Mouse (Mus musculus): ENCODE data around the gene Swt1.
"Not testable (repeated sequence)": the region's sequence is repeated elsewhere in the genome, so short reads cannot be mapped to it uniquely, and the experiment has no call there.

The Swt1 gene

GRCm38 (mm10) chr1:151366944-151367605, 61.2 kb downstream of the Swt1 start:
- DNase-seq: no peak

- no peak for DNase-seq
Observed at GRCm38 (mm10) chr1:151359374-151359773, 68.9 kb downstream of the Swt1 start.

- no peak for DNase-seq
Observed at GRCm38 (mm10) chr1:151355994-151356393, 72.3 kb downstream of the Swt1 start.

DNA sequence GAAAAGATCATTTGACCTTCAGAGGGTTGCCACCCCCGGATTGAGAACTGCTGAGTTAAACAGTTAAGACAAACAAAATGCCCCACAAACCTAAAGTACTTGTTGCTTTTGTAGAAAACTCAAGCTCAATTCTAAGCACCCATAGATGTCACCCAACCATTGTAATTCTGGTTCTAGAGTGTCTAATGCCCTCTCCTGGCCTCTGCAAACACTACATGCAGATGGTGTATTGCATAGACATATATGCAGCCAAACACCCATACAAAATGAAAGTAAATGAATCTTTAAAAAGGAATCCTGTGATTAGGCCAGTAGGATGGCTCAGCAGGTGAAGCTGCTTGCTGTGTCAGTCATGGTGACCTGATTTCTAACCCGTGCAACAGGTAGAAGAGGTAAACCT, 75.3 kb downstream of the Swt1 start:
- DNase-seq: peak; percentile 47

- DNase-seq: not testable (repeated sequence)
Observed at GRCm38 (mm10) chr1:151348293-151348692, 80.0 kb downstream of the Swt1 start.

DNA sequence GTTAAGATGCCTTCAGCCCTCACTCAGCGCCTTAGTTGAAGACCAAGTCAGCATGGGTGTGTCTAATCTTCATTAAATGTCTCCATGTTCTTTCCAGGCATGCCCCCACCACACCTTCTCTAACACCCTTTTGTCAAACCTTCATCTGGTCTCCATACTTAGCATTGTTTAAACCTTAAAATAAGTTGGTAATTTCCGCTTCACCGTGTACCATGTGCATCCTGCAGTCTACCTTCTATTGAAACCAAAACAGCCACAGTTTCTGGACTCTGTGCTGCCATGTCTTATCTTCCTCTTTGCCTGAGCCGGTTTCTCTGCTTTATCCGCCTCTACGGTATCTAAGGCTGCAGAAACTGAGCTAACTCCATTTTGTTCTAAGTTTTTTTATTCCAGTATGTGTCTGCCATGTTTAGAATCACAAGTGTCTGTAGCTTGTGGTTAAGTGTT, 81.6 kb downstream of the Swt1 start:
- no peak for DNase-seq

DNA sequence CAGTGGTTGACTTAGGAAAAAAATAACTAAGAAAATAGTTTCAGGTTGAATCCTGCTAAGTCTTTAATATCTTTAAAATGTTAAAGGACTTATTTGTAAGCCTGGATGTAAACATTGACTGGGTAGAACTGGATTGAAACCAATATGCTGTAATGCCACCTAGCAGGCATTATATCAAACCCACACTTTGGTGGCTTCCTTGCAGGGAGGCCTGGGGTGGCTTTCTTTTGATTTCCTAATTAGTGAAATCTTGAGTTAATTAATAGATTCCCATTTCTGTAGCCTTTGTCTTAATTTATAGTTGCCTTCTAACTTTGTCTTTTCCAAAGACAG, 82.4 kb downstream of the Swt1 start:
- no peak for DNase-seq

DNA sequence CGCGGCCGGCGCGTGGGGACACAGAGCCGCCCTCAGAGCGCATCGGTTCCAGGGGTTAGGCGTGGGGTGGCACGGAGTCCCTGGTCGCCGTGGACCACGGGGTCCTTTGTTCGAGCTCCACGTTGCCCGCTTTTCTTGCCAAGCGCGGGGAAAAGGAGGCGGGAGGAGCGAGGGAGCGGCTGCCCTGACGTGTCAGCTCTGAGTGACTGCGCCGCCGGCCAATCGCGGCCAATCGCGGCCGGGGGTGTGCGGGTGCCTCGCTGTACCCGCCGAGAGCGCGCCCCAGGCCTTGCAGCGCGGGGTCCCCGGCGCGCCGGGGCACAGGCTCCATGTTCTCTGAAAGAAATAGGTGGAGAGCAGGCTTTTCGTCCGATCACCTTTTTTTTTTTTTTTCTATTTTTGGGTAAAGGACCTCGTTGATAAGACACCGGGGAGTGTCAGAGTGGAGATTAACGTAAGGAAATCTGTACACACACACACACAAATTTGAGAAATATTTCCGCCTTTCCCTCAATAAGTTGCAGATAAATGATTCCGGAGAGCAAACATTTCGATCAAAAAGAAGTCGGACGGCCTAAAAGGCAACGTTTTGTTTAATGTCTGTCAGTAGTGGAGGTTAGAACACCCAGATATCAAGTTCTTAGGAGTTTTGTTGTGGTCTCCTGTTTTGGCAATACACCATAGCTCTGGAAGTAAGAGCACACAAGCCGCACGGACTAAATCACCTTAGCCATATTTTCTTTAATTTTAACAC, 83.0 kb downstream of the Swt1 start:
- DNase-seq: peak; percentile 95

DNA sequence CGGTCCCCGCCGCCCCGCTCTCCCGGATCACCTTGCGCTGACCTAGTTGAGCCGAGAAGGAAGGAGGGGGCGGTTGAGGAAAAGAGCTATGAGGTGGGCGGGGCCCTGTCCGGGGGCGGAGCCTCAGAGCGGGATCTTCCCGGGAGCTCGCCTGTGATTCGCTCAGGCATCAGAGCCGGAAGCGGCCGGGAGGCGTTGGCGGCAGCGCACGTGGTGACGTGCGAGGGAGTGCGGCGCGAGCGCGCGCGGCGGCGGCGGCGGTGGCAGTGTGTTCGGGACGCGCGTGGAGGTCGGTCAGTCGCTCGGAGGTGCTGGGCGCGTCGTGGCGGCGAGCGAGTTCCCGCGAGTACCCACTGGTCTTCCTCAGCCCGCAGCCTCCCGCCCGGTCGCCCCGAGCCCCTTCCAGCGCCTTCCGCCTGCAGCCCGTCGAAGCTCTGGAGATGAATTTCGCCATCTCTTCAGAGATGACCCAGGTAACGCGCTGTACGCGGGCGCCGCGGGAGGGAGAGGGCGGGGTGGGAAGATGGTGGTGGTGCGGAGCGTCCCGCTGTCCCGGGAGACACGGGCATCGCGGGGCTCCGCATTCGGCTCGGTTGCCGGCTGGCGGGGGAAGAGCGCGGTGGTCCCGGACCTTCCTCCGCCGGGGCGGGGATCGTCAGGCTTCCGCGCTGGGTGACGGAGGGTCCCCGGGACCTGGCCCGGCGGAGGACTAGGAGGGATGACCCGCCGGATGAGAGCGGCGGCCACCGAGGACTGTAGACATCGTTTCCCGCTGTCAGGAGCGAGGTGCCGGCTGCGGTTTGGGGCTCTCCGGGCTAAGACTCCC, 83.8 kb downstream of the Swt1 start, which contains the start of gene Ivns1abp:
Ivns1abp (plus strand) TSS at position 195 of the 826 bp plus-strand sequence.
- peak; percentile 99 for DNase-seq

DNA sequence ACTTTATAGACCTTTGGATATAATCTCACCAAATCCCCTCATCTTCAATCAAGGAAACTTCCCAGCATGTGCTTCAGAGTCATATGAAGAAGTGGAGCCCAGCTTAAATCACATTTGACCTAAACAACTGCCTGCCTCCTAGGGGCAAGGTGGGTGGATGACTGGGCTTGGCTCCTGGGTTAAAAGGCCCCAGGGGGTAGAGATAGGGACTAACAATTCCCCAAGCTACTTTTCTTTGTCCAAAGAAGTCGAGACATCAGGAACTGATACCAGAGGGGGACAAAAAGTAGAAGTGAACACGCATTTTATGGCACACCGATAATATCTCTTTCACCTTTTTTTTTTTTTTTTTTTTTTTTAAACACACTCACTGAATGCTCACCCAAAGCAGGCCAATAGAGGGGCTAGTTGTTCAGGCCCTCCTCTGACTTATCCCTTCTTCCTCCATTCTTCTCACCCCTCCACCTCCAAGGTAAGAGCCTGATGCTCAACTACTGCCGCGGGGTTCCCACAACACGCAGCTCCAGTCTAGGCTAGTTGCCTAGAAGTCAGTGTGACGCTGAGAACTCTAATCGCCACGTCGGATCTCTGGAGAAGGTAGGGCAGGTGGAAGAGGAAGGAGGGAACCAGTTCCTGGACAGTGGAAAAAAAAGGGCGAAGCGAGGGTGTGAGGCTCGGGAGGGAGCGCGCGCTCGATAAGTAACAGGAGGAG, 84.5 kb downstream of the Swt1 start:
- DNase-seq: peak; percentile 36

DNA sequence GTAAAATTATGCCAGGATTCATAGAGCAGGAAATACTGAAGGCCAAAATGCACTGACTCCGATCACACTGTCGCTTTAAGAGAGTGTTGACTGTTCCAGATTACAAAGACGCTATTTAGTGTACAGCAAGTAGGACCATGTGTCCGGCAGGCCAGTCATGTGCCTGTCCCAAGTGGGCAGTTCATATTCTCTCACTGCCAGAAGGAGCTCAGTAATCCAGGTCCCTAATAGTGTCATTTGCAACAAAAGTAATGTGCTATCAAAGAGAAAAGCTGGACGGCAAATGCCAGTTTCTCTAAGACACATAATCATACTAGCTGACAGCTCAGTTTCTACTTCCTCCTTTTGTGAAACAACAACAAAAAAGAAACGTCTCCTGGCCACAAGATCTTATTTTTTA, 85.3 kb downstream of the Swt1 start:
- DNase-seq: peak; percentile 47

DNA sequence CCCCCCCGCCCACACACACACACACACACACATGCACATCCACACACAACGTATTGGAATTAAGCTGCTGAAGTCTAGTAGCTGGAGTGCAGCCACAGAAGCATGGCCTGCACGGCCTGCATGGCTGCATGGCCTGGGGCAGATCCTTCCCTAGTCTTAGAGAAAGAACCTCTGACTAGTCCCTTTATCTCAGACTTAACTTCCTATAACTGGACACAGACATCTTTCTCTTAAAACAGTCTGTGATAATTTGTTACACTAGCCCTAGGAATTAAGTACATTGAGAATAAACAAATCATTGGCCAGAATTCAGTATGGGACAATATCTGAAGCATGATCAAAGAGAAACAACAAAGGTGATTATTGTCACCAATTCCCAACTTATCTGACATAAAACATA, 85.9 kb downstream of the Swt1 start:
- no peak for DNase-seq

DNA sequence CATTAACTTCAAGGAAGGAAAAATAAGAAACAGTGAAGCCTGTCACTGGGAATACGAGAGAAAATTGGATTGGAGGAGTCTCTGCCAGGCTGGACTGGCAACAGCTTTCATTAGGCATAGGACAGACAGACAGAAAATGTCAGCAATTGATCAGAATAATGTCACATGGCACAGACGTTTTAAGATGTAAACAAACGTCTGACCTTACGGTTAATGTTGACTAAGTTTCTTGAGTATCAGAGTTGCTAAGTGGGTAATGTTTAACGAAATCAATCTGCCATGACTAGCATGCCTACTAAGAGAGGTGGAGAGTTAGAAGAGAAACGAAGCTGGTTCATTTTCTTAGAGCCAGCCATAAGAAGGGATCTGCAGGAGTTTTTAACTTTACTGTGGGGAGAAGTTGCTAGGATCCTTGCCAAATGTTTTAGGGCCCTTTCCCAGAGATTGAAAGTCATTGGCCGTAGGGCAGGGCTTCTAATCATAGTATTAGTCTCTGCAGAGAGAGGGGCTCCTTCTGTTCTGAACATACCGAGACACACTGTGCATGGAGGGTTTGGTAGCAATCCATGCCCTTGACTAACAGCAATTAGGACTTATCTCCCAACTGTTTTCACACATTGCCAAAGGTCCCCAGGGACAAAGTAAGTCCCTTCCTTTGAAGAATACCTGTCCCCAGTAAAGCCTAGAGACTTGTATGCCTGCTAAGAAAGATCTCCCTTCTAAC, 86.8 kb downstream of the Swt1 start:
- DNase-seq: no peak

DNA sequence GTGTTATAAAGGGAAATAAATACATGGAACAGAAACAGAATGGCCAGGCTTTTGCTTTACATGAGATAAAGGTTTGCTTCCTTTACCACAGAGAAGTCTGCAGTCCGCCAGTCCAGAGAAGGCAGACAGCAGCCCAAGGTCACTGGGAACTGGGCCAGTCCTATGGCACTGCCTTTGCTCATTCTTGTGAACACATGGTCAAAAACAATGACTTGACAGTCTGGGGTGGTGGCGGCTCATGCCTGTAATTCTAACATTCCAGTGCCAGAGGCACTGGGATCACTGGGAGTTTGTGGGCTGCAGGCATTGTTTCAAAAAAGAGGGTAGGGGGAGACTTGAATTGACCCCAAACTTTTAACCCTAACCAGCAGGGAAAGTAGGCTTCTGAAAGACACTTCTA, 89.3 kb downstream of the Swt1 start:
- DNase-seq: peak; percentile 62

- DNase-seq: no peak
Observed at GRCm38 (mm10) chr1:151338234-151338633, 90.0 kb downstream of the Swt1 start.

DNA sequence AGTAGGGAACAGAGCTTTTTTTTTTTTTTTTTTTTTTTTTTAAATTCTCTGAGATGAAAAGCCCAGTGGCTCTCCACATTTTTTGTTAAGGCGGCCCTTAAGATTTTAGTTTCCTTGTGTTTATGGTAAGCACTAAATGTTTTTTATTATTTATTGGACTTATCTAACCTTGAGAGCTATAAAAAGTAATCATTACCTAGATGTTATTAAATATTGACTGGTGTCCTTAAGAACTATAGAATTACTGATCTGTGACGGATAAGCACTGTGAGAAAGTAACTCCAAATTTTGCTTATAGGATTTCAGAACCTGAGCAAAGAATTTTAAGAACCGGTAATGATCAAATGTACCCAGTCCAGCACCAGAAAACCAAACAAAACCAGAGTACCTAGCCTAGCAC, 95.4 kb downstream of the Swt1 start:
- DNase-seq: no peak

DNA sequence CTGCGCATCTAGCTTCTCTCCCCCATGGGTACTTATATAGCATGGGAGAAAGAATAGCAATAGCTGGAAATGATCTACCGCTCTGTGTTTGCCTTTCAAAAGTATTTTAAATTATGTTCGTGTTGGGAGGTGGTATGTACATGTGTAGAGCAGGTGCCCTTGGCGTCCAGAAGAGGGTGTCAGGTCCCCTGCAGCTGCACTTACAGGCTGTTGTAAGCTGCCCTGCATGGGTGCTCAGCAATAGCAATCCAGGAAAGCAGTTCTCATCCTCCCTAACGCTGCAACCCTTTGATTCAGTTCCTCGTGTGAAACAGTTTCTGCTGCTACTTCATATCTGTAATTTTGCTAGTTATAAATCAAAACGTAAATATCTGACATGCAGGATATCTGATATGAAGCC, 98.7 kb downstream of the Swt1 start:
- DNase-seq: no peak

DNA sequence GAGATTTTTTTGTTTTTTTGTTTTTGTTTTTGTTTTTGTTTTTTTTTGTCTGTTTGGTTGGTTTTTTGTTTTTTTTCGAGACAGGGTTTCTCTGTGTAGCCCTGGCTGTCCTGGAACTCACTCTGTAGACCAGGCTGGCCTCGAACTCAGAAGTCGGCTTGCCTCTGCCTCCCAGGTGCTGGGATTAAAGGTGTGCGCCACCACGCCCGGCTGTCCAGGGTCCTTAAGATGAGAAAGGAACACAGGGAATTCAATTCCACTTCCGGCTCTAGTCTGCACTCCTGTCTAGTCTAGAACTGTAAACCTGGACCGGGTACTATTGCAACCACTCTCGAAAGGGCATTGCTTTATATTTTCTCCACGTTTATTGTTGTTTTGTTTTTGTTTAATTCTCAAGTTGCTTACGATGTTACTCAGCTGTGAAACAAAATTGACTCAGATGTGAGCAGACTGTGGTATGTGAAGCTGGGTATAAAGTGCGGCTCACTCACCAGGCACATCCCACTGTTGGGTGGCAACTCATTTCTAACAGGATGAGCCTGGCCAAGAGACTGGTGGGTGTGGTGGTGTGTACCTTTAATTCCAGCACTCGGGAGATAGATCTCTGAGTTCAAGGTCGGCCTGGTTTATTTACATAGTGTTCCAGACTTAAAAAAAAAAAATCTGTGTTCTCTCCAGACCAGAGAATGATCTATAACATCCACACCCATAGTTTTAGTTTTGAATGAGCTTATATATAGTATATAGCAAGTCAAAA, 99.7 kb downstream of the Swt1 start:
- DNase-seq: no peak

GRCm38 (mm10) chr1:151325328-151325727, 102.9 kb downstream of the Swt1 start:
- no peak for DNase-seq

DNA sequence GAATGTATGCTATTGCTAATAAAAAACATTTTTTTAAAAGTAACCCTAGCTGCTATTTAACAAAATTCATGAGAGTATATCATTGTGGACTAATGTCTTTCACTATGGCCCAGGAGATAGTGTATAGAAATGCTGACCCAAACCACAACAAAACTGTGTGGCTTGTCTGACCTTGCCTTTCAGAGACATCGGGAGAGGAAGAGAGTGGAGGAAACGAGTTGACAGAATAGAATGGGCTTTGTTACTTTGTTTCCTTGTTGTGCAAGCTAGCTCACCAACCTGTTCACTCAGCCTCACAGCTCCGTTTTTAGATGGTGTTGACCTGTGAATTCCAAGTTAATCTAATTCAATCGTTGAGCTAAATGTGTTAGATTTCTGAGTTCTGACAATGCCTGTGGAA, 107.8 kb downstream of the Swt1 start:
- no peak for DNase-seq

GRCm38 (mm10) chr1:151319267-151319666, 109.0 kb downstream of the Swt1 start:
- no peak for DNase-seq
